Mouse (Mus musculus) yolk sac, embryonic 10.5 days (tissue): ENCODE data around the gene Ppil4.

ENCODE experiments used
- DNase-seq: peaks from one replicate; pipeline ENCODE4 v3.0.0-alpha.2; 2017; ENCODE audit warnings: low spot score

Ppil4 gene

GRCm38 (mm10) chr10:7824663-7825280, 32.1 kb downstream of the Ppil4 start:
- no peak for DNase-seq

DNA sequence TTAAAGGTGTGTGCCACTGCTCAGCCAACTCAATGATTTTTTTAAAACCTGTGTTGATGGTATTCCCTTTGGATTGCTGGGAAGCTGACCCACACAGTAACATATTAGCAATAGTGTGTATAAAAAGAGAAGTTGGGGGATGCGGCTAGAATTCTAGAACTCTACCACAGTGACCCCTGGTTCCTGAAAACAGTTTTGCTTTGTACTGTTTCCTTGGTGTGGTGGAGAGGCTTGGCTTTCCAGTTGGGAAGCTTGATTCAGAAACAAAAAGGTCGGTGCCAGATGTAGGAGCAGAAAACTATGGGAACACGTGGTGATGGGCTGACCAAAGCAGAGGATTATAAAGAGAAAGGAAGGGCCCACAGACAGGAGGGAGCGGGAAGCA, 32.6 kb downstream of the Ppil4 start:
- DNase-seq = no peak

- DNase-seq = no peak
Measured at GRCm38 (mm10) chr10:7826106-7826505, 33.4 kb downstream of the Ppil4 start.

DNA sequence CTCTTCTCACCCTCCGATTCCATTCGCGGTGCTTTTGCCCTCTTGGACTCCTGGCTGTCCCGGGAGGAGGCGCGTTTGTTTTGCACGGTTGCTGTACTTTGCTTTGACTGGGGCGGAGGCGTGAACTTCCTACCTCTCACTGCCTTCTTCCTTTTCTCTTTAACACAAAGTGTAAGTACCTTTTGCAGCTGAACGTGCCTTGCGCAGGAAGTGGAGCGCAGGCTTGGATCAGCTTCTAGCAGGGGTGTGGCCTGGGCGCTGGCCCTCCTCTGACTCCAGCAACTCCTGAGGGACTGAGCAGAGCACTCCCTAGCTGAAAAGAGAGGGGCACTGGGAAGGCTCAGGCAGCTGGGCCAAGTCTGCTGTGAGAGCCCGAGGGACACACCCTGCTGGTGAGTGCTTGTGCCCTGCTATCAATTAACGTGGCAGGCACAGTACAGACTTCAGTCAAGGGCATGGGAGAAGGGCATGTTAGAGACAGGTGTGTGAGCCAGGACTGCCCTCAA, 39.5 kb downstream of the Ppil4 start, which contains the start of gene Zc3h12d:
Zc3h12d (plus strand) TSS at position 300 of the 506 bp plus-strand sequence.
- DNase-seq = peak; percentile 82

DNA sequence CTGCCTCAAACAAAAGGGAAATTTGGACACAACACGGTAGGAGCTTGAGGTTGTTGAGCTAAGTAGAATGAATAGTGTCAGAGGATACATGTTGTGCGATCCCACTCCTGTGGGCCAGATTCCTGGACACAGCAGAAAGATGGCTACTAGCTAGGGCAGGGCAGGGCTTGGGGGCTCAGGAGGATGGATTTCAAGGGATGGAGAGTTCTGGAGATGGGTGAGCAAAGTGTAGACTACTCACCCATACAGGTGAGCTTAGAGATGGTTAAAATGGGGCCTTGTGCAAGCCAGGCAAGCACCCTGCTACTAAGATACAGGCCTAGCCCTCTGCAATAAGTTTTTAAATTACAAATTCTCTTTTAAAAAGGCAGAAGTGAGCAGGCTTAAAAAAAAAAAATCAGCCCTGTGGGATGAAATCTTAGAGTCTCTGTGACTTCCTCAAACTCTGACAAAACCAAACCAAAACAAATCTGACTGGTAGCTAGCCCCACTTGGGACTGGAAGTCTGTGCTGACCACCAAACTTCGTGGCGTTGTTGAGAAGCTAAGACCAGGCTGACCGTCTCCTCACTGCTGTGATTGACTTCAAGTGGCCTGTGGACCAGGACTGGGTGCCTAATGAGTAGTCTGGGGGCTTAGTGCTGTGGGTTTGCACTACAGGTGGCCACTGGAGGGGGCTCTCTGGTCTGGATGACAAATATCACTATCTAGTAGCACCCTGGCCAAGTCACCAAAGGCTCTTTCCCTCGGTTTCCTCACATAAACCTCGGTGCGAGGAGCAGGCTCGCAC, 40.9 kb downstream of the Ppil4 start:
- DNase-seq = no peak

GRCm38 (mm10) chr10:7834671-7835225, 42.1 kb downstream of the Ppil4 start:
- DNase-seq = no peak

DNA sequence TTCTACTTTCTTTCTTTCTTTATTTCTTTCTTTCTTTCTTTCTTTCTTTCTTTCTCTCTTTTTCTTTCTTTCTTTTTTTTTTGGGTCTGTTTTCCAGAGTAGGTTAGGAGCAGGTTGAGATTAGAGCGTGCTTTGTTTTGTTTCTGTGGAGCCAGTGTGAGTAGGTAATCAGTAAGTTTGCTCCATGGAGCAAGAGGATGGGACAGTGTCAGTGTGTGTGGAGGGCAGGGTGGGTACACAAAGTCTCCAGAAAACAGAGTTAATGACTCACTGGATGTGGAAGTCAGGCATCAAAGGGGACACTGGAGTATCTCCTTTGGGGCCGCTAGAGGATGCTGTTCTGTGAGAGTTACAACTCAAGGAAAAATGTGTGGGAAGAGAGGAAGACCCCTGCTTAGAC, 44.2 kb downstream of the Ppil4 start:
- DNase-seq = peak; percentile 18

GRCm38 (mm10) chr10:7837446-7837845, 44.8 kb downstream of the Ppil4 start:
- no peak for DNase-seq

GRCm38 (mm10) chr10:7838036-7838435, 45.3 kb downstream of the Ppil4 start:
- DNase-seq = peak; percentile 23

DNA sequence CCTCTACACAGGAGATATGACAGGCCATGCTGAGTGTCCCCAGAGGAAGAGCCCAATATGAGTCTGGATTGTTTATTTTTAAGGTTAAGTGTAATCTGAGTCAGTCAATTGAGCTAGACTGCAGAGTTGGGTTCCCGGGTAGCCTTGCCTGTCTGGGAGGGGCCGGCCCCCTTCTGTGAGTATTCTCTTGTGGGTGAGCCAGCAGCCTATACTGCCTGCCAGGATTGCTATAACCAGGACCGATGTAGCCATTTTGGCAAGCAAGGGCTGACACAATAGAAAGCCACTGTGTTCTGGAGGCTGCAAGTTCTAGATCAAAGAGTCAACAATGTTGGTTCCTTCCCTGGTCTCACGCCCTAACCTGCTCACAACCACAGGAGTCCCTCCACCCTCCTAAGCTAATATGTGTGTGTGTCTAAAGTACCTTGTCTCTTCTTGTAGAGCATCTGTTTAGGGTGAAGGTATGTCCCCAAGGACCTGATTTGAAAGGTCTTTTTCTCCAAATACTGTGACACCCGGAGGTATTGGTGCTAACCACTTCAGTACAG, 46.3 kb downstream of the Ppil4 start:
- no peak for DNase-seq

- DNase-seq = no peak
Measured at GRCm38 (mm10) chr10:7839551-7840352, 47.1 kb downstream of the Ppil4 start.

GRCm38 (mm10) chr10:7840353-7840733, 47.7 kb downstream of the Ppil4 start:
- no peak for DNase-seq

DNA sequence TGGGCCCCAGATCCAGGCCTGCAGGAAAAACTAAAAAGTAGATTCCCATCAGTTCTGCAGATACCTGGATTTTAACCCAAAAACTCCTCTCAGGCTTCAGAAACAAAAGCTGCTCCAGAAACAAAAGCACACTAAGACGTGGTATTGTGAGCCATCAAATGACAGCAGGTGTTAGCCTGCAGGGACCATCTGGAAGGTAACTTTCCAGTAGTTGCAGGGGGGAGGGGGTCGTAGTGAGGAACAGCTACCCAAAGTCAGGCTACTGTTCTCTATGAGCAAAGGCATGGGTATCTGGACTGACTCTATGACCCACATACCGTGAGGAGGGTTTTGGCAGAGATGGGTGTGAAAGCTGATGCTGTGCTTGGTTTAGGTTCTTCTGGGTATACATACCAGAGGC, 48.1 kb downstream of the Ppil4 start:
- DNase-seq = no peak

GRCm38 (mm10) chr10:7841571-7842080, 48.9 kb downstream of the Ppil4 start:
- peak; percentile 37 for DNase-seq

GRCm38 (mm10) chr10:7843181-7843580, 50.5 kb downstream of the Ppil4 start:
- DNase-seq = no peak

GRCm38 (mm10) chr10:7844161-7844560, 51.5 kb downstream of the Ppil4 start:
- DNase-seq = no peak

DNA sequence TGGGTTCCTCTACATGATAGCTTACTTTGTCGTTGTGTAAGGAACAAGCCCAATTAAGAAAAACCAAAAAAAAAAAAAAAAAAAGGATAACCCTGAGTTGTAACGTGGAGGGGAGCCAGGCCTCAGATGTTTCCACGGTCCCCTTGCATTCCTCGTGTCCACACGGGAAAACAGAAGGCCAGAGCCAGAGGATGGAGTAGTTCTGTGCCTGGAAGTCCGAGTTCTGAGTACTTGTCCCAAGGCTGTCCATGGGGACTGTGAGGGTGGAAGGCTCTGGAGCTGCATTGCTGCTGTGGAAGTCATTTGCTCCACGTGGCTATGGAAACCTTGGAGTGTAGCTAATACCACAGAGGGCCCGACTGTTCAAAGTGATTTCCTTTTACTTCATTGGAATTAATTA, 52.4 kb downstream of the Ppil4 start:
- DNase-seq = no peak

DNA sequence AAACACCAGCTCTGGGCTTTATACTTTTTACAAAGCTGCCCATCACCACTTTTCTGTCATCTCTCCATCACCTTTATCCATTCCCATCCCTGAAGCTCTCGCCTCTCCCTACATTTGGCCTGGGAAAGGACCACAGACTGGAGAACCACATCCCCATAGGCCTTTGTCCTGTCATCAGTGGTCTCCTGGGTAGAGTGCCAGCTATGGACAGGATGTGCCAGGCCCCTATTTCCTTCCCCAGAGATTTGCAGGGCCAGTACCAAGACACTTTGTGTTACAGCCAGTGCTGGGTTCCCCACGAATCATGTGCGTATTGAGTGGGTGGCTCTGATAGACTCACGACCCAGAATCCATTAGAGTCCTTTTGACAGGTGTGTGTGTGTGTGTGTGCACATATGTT, 53.3 kb downstream of the Ppil4 start:
- no peak for DNase-seq

DNA sequence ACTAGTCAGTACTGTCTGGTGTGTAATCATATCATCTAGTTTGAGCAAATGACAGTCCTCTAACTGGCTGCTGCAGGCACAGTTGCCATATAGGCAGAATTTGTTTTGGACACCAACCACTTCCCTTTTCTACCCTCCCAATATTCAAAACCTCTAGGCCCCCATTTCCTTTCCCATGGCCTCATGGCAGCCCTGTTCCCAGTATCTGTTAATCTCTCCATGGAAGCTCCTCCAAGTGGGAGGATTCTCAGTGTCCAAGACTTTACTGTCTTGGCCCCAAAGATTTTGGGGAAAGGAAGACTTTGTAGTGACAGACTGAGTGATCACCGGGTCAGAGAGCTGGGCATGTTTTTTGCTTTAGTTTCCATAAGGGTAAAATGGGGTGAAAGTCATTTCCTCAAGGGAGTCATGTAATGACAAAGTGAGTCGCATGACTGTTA, 54.5 kb downstream of the Ppil4 start:
- no peak for DNase-seq

DNA sequence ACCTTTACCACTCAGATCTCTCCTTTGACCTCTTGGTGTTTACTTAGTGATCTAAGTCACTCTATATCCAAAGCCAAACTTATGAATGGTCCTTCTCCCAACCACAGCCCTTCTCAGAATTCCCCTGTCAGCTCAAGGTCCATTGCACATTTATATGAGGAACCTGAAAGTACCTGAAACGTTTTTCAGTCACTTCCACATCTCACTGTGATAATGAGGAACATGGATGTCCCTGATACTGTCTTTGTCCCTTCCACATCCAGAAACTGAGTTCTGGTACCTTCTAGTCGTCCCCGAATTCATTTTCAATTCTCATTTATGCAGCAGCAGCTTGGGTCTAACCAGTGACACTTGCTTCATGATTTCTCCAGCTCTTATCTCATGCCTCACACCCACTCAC, 59.2 kb downstream of the Ppil4 start:
- DNase-seq = peak; percentile 69

GRCm38 (mm10) chr10:7860494-7860893, 67.8 kb downstream of the Ppil4 start:
- no peak for DNase-seq
